Mouse (Mus musculus): ENCODE results near the gene Ubqln4. TPM values are rescaled to one million over a fixed set of nuclear protein-coding genes. Genes with fewer than 3 reads are reported as not detected.

The Ubqln4 gene
- polyA plus RNA-seq, 1 experiment from 2014 or later: 84.0 TPM

- WGBS: 86% methylated on average over 7 of the region's 7 CpGs
- Histone ChIP-seq H3K9ac (ENCODE audit: low read length) (no peak overlapping the region), H3K27ac (ENCODE audit: low read depth, low read length) (no peak overlapping the region), H3K9me3 (ENCODE audit: control insufficient read depth, low read length) (no peaks in the 10 kb centered on the region), H3K4me1 (ENCODE audit: control insufficient read depth, insufficient read depth, low read length) (no peaks in the 10 kb centered on the region), H3K36me3 (ENCODE audit: control insufficient read depth, insufficient read depth, low read length) (peaks cover 53% of the 10 kb centered on the region), H3K4me3 (ENCODE audit: low read depth, low read length) (no peak overlapping the region), H3K4me2 (ENCODE audit: low read depth) (no peak overlapping the region), H3K27me3 (ENCODE audit: control insufficient read depth, insufficient read depth, low read length) (no peaks in the 10 kb centered on the region)
- no peak for ATAC-seq (ENCODE audit: insufficient read depth, low FRiP score, low TSS enrichment)
- DNase-seq (ENCODE audit: low spot score): no peak
Measured at GRCm38 (mm10) chr3:88563966-88564365, 10.4 kb downstream of the Ubqln4 start.

DNA sequence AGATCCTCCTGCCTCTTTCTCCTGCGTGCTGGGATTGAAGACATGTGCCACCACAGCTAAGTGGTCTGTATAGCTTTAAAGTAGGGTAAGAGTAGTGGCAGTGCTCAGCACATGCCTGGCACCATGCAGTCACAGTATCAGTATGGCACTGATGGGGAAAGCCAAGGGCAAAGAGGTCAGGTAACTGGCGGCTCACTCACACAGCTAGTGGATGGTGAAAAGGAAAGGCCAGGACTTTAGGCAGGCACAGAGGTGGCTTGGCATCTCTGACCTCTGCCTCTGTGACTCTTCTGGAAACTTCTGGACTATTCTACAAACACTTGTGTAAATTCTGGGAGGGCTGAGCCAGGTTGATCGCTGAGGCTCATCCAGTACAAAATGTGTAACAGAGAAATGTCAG is 12.6 kb downstream of the Ubqln4 start:
- Histone ChIP-seq H3K27ac (ENCODE audit: low read depth, low read length) (no peak overlapping the region), H3K4me3 (ENCODE audit: low read depth, low read length) (no peak overlapping the region), H3K9ac (ENCODE audit: low read length) (no peak overlapping the region), H3K36me3 (ENCODE audit: control insufficient read depth, insufficient read depth, low read length) (peaks cover 59% of the 10 kb centered on the region), H3K4me1 (ENCODE audit: control insufficient read depth, insufficient read depth, low read length) (no peaks in the 10 kb centered on the region), H3K27me3 (ENCODE audit: control insufficient read depth, insufficient read depth, low read length) (no peaks in the 10 kb centered on the region), H3K9me3 (ENCODE audit: control insufficient read depth, low read length) (no peaks in the 10 kb centered on the region), H3K4me2 (ENCODE audit: low read depth) (no peak overlapping the region)
- DNase-seq (ENCODE audit: low spot score) (no peak), ATAC-seq (ENCODE audit: insufficient read depth, low FRiP score, low TSS enrichment) (no peak)
- WGBS: 98% methylated on average over 3 of the region's 3 CpGs

DNA sequence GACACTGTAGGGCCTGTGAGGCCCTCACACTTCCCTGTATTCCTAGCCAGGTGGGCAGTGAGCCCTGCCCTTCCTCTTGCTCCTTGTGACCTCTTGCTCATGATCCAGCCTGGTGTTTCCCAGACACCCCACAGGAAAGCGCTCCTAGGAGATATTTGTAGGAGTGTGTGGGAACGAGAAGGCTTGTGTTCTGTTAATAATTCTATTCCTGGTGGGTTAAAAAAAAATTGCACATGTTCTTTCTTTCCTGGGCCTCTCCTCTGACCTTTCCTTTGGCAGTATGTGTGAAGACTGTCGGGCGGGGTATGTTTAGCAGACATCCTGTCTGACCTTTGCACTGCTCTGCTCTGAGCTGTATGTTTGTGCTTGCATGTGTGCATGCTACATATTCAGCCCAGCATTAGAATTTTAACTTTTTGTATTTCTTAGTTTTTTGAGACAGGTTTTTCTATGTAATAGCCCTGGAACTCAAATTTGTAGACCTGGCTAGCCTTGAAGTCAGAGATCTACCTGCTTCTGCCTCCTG is 13.0 kb downstream of the Ubqln4 start:
- no peaks in the 10 kb centered on the region for H3K9me3 ChIP-seq (ENCODE audit: control insufficient read depth, low read length)
- H3K4me3 ChIP-seq (ENCODE audit: low read depth, low read length): no peak overlapping the region
- ATAC-seq (ENCODE audit: insufficient read depth, low FRiP score, low TSS enrichment) (no peak), DNase-seq (ENCODE audit: low spot score) (no peak)
- no peak overlapping the region for H3K4me2 ChIP-seq (ENCODE audit: low read depth)
- peaks cover 59% of the 10 kb centered on the region for H3K36me3 ChIP-seq (ENCODE audit: control insufficient read depth, insufficient read depth, low read length)
- H3K27me3 ChIP-seq (ENCODE audit: control insufficient read depth, insufficient read depth, low read length): no peaks in the 10 kb centered on the region
- WGBS: 92% methylated on average over 4 of the region's 4 CpGs
- H3K9ac ChIP-seq (ENCODE audit: low read length): no peak overlapping the region
- H3K27ac ChIP-seq (ENCODE audit: low read depth, low read length): no peak overlapping the region
- H3K4me1 ChIP-seq (ENCODE audit: control insufficient read depth, insufficient read depth, low read length): no peaks in the 10 kb centered on the region

DNA sequence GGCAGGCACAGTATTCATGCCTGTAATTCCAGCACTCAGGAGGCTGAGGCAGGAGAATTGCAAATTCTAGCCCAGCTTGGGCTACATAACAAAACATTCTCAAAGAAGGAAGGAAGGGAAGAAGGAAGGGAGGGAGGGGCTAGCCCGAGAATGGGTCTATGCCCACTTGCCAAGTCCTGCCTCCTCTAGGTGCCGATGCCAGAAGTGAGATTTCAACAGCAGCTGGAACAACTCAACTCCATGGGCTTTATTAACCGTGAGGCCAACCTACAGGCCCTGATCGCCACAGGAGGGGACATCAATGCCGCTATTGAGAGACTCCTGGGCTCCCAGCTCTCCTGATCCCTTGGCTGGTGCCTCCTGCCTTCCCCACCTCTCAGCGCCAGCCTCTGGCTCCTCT is 14.3 kb downstream of the Ubqln4 start:
- H3K4me2 ChIP-seq (ENCODE audit: low read depth): no peak overlapping the region
- H3K36me3 ChIP-seq (ENCODE audit: control insufficient read depth, insufficient read depth, low read length): peaks cover 56% of the 10 kb centered on the region
- H3K9ac ChIP-seq (ENCODE audit: low read length): no peak overlapping the region
- H3K27me3 ChIP-seq (ENCODE audit: control insufficient read depth, insufficient read depth, low read length): no peaks in the 10 kb centered on the region
- no peak overlapping the region for H3K27ac ChIP-seq (ENCODE audit: low read depth, low read length)
- 95% methylated on average over 6 of the region's 6 CpGs for WGBS
- DNase-seq (ENCODE audit: low spot score) (no peak), ATAC-seq (ENCODE audit: insufficient read depth, low FRiP score, low TSS enrichment) (no peak)
- no peak overlapping the region for H3K4me3 ChIP-seq (ENCODE audit: low read depth, low read length)
- H3K9me3 ChIP-seq (ENCODE audit: control insufficient read depth, low read length): no peaks in the 10 kb centered on the region
- H3K4me1 ChIP-seq (ENCODE audit: control insufficient read depth, insufficient read depth, low read length): no peaks in the 10 kb centered on the region

- H3K9ac ChIP-seq (ENCODE audit: low read length): no peak overlapping the region
- no peak overlapping the region for H3K27ac ChIP-seq (ENCODE audit: low read depth, low read length)
- H3K27me3 ChIP-seq (ENCODE audit: control insufficient read depth, insufficient read depth, low read length): no peaks in the 10 kb centered on the region
- H3K36me3 ChIP-seq (ENCODE audit: control insufficient read depth, insufficient read depth, low read length): peaks cover 51% of the 10 kb centered on the region
- DNase-seq (ENCODE audit: low spot score) (no peak), ATAC-seq (ENCODE audit: insufficient read depth, low FRiP score, low TSS enrichment) (no peak)
- H3K4me3 ChIP-seq (ENCODE audit: low read depth, low read length): no peak overlapping the region
- 96% methylated on average over 2 of the region's 2 CpGs for WGBS
- no peak overlapping the region for H3K4me2 ChIP-seq (ENCODE audit: low read depth)
- H3K4me1 ChIP-seq (ENCODE audit: control insufficient read depth, insufficient read depth, low read length): no peaks in the 10 kb centered on the region
- no peaks in the 10 kb centered on the region for H3K9me3 ChIP-seq (ENCODE audit: control insufficient read depth, low read length)
Measured at GRCm38 (mm10) chr3:88568615-88569014, 15.1 kb downstream of the Ubqln4 start.

- H3K36me3 ChIP-seq (ENCODE audit: control insufficient read depth, insufficient read depth, low read length): peaks cover 46% of the 10 kb centered on the region
- H3K27me3 ChIP-seq (ENCODE audit: control insufficient read depth, insufficient read depth, low read length): no peaks in the 10 kb centered on the region
- H3K4me1 ChIP-seq (ENCODE audit: control insufficient read depth, insufficient read depth, low read length): no peaks in the 10 kb centered on the region
- ATAC-seq (ENCODE audit: insufficient read depth, low FRiP score, low TSS enrichment) (no peak), DNase-seq (ENCODE audit: low spot score) (no peak)
- H3K27ac ChIP-seq (ENCODE audit: low read depth, low read length): no peak overlapping the region
- H3K9me3 ChIP-seq (ENCODE audit: control insufficient read depth, low read length): no peaks in the 10 kb centered on the region
- no peak overlapping the region for H3K9ac ChIP-seq (ENCODE audit: low read length)
- no peak overlapping the region for H3K4me2 ChIP-seq (ENCODE audit: low read depth)
- WGBS: 98% methylated on average over 2 of the region's 2 CpGs
- H3K4me3 ChIP-seq (ENCODE audit: low read depth, low read length): no peak overlapping the region
Measured at GRCm38 (mm10) chr3:88569093-88569492, 15.5 kb downstream of the Ubqln4 start.

DNA sequence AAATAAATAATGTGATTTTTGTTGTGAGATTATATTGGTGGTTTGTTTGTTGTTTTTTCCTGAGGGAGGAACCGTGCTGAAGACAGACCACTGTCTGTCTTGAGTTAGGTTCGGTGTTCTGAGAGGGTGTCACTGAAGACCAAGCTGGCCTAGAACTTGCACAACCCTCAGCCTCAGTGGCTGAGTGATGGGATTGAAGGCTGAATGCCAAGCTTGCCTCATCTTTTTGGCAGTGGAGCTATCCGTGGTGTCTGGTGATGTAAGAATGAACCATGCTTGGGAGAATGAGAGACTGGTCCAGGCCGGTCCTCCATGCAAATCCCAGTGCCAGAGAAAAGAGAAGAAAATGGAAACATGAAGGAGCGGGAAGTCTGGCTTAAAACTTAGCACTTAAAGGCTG is 16.1 kb downstream of the Ubqln4 start:
- H3K9ac ChIP-seq (ENCODE audit: low read length): no peak overlapping the region
- DNase-seq (ENCODE audit: low spot score) (no peak), ATAC-seq (ENCODE audit: insufficient read depth, low FRiP score, low TSS enrichment) (no peak)
- H3K27ac ChIP-seq (ENCODE audit: low read depth, low read length): no peak overlapping the region
- H3K9me3 ChIP-seq (ENCODE audit: control insufficient read depth, low read length): no peaks in the 10 kb centered on the region
- H3K4me2 ChIP-seq (ENCODE audit: low read depth): no peak overlapping the region
- H3K4me3 ChIP-seq (ENCODE audit: low read depth, low read length): no peak overlapping the region
- H3K4me1 ChIP-seq (ENCODE audit: control insufficient read depth, insufficient read depth, low read length): no peaks in the 10 kb centered on the region
- peaks cover 41% of the 10 kb centered on the region for H3K36me3 ChIP-seq (ENCODE audit: control insufficient read depth, insufficient read depth, low read length)
- 90% methylated on average over 5 of the region's 5 CpGs for WGBS
- H3K27me3 ChIP-seq (ENCODE audit: control insufficient read depth, insufficient read depth, low read length): no peaks in the 10 kb centered on the region

GRCm38 (mm10) chr3:88570341-88570740 is 16.8 kb downstream of the Ubqln4 start:
- Histone ChIP-seq H3K4me3 (ENCODE audit: low read depth, low read length) (no peak overlapping the region), H3K36me3 (ENCODE audit: control insufficient read depth, insufficient read depth, low read length) (peaks cover 36% of the 10 kb centered on the region), H3K9ac (ENCODE audit: low read length) (no peak overlapping the region), H3K27me3 (ENCODE audit: control insufficient read depth, insufficient read depth, low read length) (no peaks in the 10 kb centered on the region), H3K9me3 (ENCODE audit: control insufficient read depth, low read length) (no peaks in the 10 kb centered on the region), H3K4me1 (ENCODE audit: control insufficient read depth, insufficient read depth, low read length) (no peaks in the 10 kb centered on the region), H3K4me2 (ENCODE audit: low read depth) (no peak overlapping the region), H3K27ac (ENCODE audit: low read depth, low read length) (no peak overlapping the region)
- WGBS: 96% methylated on average over 10 of the region's 10 CpGs
- DNase-seq (ENCODE audit: low spot score) (no peak), ATAC-seq (ENCODE audit: insufficient read depth, low FRiP score, low TSS enrichment) (no peak)

GRCm38 (mm10) chr3:88571856-88572255 is 18.3 kb downstream of the Ubqln4 start:
- H3K4me2 ChIP-seq (ENCODE audit: low read depth): no peak overlapping the region
- no peaks in the 10 kb centered on the region for H3K9me3 ChIP-seq (ENCODE audit: control insufficient read depth, low read length)
- H3K36me3 ChIP-seq (ENCODE audit: control insufficient read depth, insufficient read depth, low read length): peaks cover 23% of the 10 kb centered on the region
- ATAC-seq (ENCODE audit: insufficient read depth, low FRiP score, low TSS enrichment): no peak
- no peak overlapping the region for H3K9ac ChIP-seq (ENCODE audit: low read length)
- DNase-seq (ENCODE audit: low spot score): no peak
- no peaks in the 10 kb centered on the region for H3K27me3 ChIP-seq (ENCODE audit: control insufficient read depth, insufficient read depth, low read length)
- WGBS: 80% methylated on average over 1 of the region's 1 CpGs
- no peaks in the 10 kb centered on the region for H3K4me1 ChIP-seq (ENCODE audit: control insufficient read depth, insufficient read depth, low read length)
- no peak overlapping the region for H3K27ac ChIP-seq (ENCODE audit: low read depth, low read length)
- no peak overlapping the region for H3K4me3 ChIP-seq (ENCODE audit: low read depth, low read length)
